Mouse (Mus musculus) stomach, postnatal 0 days (tissue): ENCODE measurements around the gene Magi2. TPM values are rescaled to one million over a fixed set of nuclear protein-coding genes. Genes with fewer than 3 reads are reported as not detected.

Source experiments
- ATAC-seq: fragments of 200-750 bp; cut with Nextera tagmentation; 2 replicates; pipeline ENCODE4 v1.8.0; 2017; ENCODE audit not compliant: low FRiP score, low TSS enrichment
- DNase-seq: peaks from one replicate; pipeline ENCODE4 v3.0.0-alpha.2; 2016; ENCODE audit warnings: low spot score
- H3K27ac ChIP-seq: fragments of 300-500 bp; sonication (generic); replicated peaks from 2 replicates; pipeline ENCODE4 v1.5.1; 2014; ENCODE audit warnings: mild to moderate bottlenecking, control low read depth
- H3K27me3 ChIP-seq: fragments of 300-500 bp; sonication (generic); 2 replicates; pipeline ENCODE4 v1.6.1; 2014; ENCODE audit warnings: low read length; ENCODE audit not compliant: control insufficient read depth, insufficient read depth
- H3K36me3 ChIP-seq: fragments of 300-500 bp; sonication (generic); 2 replicates; pipeline ENCODE4 v1.6.1; 2014; ENCODE audit warnings: low read length, mixed read lengths; ENCODE audit not compliant: control insufficient read depth, insufficient read depth
- H3K4me1 ChIP-seq: fragments of 300-500 bp; sonication (generic); replicated peaks from 2 replicates; pipeline ENCODE4 v1.6.1; 2014; ENCODE audit warnings: antibody characterized with exemption; ENCODE audit not compliant: control insufficient read depth, insufficient read depth
- H3K4me2 ChIP-seq: fragments of 300-500 bp; sonication (generic); replicated peaks from 2 replicates; pipeline ENCODE4 v1.6.1; 2014; ENCODE audit warnings: low read depth, mild to moderate bottlenecking, control low read depth, moderate library complexity
- H3K4me3 ChIP-seq: fragments of 300-500 bp; sonication (generic); 2 replicates; pipeline ENCODE4 v1.5.1; 2014; ENCODE audit warnings: low read depth, low read length, control low read depth
- H3K9ac ChIP-seq: fragments of 300-500 bp; sonication (generic); 2 replicates; pipeline ENCODE4 v1.6.1; 2014; ENCODE audit warnings: mild to moderate bottlenecking, low read length, control low read depth, mixed read lengths
- H3K9me3 ChIP-seq: fragments of 300-500 bp; sonication (generic); 2 replicates; pipeline ENCODE4 v1.6.1; 2016; ENCODE audit warnings: low read length; ENCODE audit not compliant: control insufficient read depth
- CTCF ChIP-seq: IDR thresholded peaks from 2 replicates; pipeline ENCODE4 v1.5.1; 2016; ENCODE audit warnings: antibody characterized with exemption, low read depth, mild to moderate bottlenecking, moderate library complexity
- EP300 ChIP-seq: optimal IDR thresholded peaks from 2 replicates; pipeline ENCODE3; 2016; ENCODE audit warnings: antibody characterized with exemption
- WGBS: fragments of 180-500 bp; shearing (Covaris S2); extraction: QIAGEN DNeasy Blood & Tissue Kit; methylation state at CpG from one replicate; pipeline ENCODE4 v1.1.7; 2014; 5-methylcytosine and 5-hydroxymethylcytosine counted together
- polyA plus RNA-seq: library from polyadenylated mRNA; unstranded; fragments of >200 nt; fragmentation: Nextera tagmentation; extraction: Ambion mirVana; gene quantifications from 2 replicates; pipeline ENCODE4 v1.2.1, GENCODE M21; 2015

The Magi2 gene
- polyA plus RNA-seq, 1 experiment from 2014 or later = 1.9 TPM

GRCm38 (mm10) chr5:19607700-19608099 is 380.9 kb downstream of the Magi2 start:
- ATAC-seq (no peak), DNase-seq (no peak)
- no peaks in the 10 kb centered on the region for H3K4me1 ChIP-seq
- no peaks in the 10 kb centered on the region for H3K9me3 ChIP-seq
- TF ChIP-seq CTCF = no peak
- TF ChIP-seq EP300 = no peak
- no peaks in the 10 kb centered on the region for H3K27me3 ChIP-seq
- H3K4me2 ChIP-seq = no peak overlapping the region
- H3K27ac ChIP-seq = no peak overlapping the region
- no peak overlapping the region for H3K9ac ChIP-seq
- H3K4me3 ChIP-seq = no peak overlapping the region
- H3K36me3 ChIP-seq = no peaks in the 10 kb centered on the region
- 69% methylated on average over 5 of the region's 5 CpGs for WGBS

GRCm38 (mm10) chr5:19611788-19612187 is 385.0 kb downstream of the Magi2 start:
- 98% methylated on average over 1 of the region's 1 CpGs for WGBS
- ATAC-seq (no peak), DNase-seq (no peak)
- Histone ChIP-seq H3K27me3 (no peaks in the 10 kb centered on the region), H3K36me3 (no peaks in the 10 kb centered on the region), H3K4me1 (no peaks in the 10 kb centered on the region), H3K4me2 (no peak overlapping the region), H3K9me3 (no peaks in the 10 kb centered on the region), H3K9ac (no peak overlapping the region), H3K4me3 (no peak overlapping the region), H3K27ac (no peak overlapping the region)
- TF ChIP-seq EP300 = no peak
- TF ChIP-seq CTCF = no peak

GRCm38 (mm10) chr5:19621678-19622077 is 394.8 kb downstream of the Magi2 start:
- Histone ChIP-seq H3K4me2 (no peak overlapping the region), H3K27ac (no peak overlapping the region), H3K27me3 (no peaks in the 10 kb centered on the region), H3K4me3 (no peak overlapping the region), H3K4me1 (no peaks in the 10 kb centered on the region), H3K36me3 (no peaks in the 10 kb centered on the region), H3K9me3 (no peaks in the 10 kb centered on the region), H3K9ac (no peak overlapping the region)
- 80% methylated on average over 5 of the region's 5 CpGs for WGBS
- DNase-seq (no peak), ATAC-seq (no peak)
- TF ChIP-seq EP300 (no peak), CTCF (no peak)

- Histone ChIP-seq H3K27me3 (no peaks in the 10 kb centered on the region), H3K36me3 (no peaks in the 10 kb centered on the region), H3K4me2 (no peak overlapping the region), H3K27ac (no peak overlapping the region), H3K9ac (no peak overlapping the region), H3K4me1 (no peaks in the 10 kb centered on the region), H3K4me3 (no peak overlapping the region), H3K9me3 (no peaks in the 10 kb centered on the region)
- no peak for DNase-seq
- no peak for ATAC-seq
- WGBS = 94% methylated on average over 1 of the region's 1 CpGs
- TF ChIP-seq EP300 = no peak
- no peak for TF ChIP-seq CTCF
Measured at GRCm38 (mm10) chr5:19633976-19634375, 407.1 kb downstream of the Magi2 start.

- no peak overlapping the region for H3K27ac ChIP-seq
- no peaks in the 10 kb centered on the region for H3K27me3 ChIP-seq
- no peak overlapping the region for H3K4me3 ChIP-seq
- no peak overlapping the region for H3K4me2 ChIP-seq
- H3K36me3 ChIP-seq = no peaks in the 10 kb centered on the region
- H3K9me3 ChIP-seq = no peaks in the 10 kb centered on the region
- no peaks in the 10 kb centered on the region for H3K4me1 ChIP-seq
- no peak for TF ChIP-seq EP300
- no peak for TF ChIP-seq CTCF
- DNase-seq (no peak), ATAC-seq (no peak)
- H3K9ac ChIP-seq = no peak overlapping the region
- WGBS = 38% methylated on average over 2 of the region's 2 CpGs
Measured at GRCm38 (mm10) chr5:19637789-19638188, 411.0 kb downstream of the Magi2 start.

GRCm38 (mm10) chr5:19655986-19656385 is 429.1 kb downstream of the Magi2 start:
- WGBS = 67% methylated on average over 1 of the region's 1 CpGs
- Histone ChIP-seq H3K9ac (no peak overlapping the region), H3K4me3 (no peak overlapping the region), H3K4me2 (no peak overlapping the region), H3K9me3 (no peaks in the 10 kb centered on the region), H3K36me3 (no peaks in the 10 kb centered on the region), H3K27me3 (no peaks in the 10 kb centered on the region), H3K4me1 (no peaks in the 10 kb centered on the region), H3K27ac (no peak overlapping the region)
- no peak for TF ChIP-seq EP300
- TF ChIP-seq CTCF = no peak
- DNase-seq (no peak), ATAC-seq (no peak)
